Mouse (Mus musculus) left cerebral cortex, postnatal 36 days (tissue): ENCODE data around the gene Mgrn1. TPM values are rescaled to one million over a fixed set of nuclear protein-coding genes. Genes with fewer than 3 reads are reported as not detected.

Experiments used
- DNase-seq, 2 experiments: peaks; one replicate each; pipeline ENCODE4 v3.0.0; 2021 to 2022; ENCODE audit warnings: low spot score in 2 of 2, mixed read lengths in 1 of 2
- intact Hi-C: fragments of 180-260 bp; cut with DNase I; formaldehyde crosslinking; loops from one replicate; pipeline ENCODE4 v1.15.1; 2025
- total RNA-seq, 2 experiments: library from RNA; stranded (reverse); gene quantifications; 2 replicates each; pipeline ENCODE4 v1.2.3; 2021

The Mgrn1 gene
- total RNA-seq, 2 experiments from 2014 or later, result 207 to 218 TPM

DNA sequence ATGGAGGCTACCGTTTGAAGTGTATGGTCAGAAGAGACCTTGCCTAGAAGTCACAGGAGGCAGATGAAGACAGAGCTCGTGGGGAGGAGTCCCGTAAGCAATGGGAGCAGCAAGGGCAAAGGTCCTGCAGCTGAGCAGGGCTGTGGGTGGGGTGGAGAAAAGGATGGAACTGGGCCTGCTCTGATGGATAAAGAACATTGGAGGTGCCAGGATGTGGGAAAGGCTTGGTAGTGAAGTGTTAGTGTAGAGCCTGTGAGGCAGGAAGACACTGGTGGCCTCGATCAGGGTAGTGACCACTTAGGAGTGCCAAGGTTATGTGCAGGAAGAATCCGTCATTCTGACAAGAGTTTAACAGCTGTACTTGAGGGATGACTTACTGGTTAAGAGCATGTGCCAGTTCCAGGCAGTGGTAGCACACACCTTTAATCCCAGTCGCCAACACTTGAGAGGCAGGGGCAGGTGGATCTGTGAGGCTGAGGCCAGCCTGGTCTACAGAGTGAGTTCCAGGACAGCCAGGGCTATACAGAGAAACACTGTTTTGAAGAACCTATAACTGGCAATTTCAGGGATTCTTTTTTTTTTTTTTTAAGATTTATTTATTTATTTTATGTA is 17.5 kb downstream of the Mgrn1 start:
- intact Hi-C loops, result no loop called here
- DNase-seq, result no peak

DNA sequence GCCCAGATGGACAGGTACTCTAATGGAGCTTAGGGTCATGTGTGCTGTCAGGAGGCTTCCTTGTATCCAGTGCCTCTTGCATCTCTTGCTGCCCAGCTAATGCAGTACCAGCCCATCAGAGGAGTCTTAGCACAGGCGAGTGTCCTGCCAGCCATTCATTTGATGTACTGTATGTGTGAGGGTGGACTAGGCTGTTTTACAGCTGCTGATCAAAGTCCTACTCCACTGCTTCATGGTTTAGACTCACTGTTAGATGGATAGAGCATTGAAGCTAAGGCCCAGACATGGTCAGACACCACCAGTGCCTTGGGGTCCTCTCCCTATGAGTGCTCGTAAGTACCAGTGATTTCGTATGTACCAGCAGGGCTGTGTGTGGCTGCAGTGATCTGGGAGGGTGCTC is 18.8 kb downstream of the Mgrn1 start:
- no peak for DNase-seq
- intact Hi-C loops, result no loop called here

DNA sequence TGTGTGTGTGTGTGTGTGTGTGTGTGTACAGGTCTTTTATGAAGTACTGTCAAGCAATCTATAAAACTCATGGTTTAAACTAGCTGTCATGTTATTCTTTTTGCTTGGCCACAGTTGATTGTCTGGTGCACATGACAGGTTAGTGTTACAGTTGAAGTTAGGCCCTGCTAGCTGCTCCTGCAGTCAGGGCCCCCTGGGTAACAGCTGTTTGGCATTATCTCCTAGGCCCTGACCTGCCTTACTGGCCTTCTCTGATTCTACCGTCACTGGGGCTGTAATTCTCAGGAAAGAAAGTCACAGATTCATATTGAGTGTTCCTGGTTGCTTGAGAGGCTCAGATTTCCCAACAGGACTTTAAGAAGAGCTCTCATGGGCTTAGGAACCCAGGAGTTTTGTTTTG is 19.5 kb downstream of the Mgrn1 start:
- intact Hi-C loops, result no loop called here

DNA sequence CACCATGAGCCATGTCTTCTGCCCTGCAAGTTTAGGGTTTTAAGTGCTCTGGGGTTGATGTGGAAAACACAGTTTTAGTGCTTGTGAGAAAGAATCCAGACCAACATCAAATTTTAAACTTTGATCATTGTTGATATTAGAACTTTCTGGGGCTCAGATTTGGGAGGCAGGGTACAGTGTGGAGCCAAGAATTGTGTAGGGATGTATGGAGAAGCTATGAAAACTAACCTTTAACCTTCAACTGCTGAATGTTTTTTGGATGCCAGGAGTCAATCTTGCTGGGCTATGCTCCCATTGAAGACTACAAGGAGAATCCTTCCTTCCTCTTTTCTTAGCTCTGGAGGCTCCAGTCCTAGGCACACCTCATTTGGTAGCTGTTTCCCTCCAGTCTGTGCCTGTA is 20.5 kb downstream of the Mgrn1 start:
- intact Hi-C loops, result no loop called here

More for the DNA sequence above, 19.5 kb downstream of the Mgrn1 start:
- DNase-seq, result no peak

DNA sequence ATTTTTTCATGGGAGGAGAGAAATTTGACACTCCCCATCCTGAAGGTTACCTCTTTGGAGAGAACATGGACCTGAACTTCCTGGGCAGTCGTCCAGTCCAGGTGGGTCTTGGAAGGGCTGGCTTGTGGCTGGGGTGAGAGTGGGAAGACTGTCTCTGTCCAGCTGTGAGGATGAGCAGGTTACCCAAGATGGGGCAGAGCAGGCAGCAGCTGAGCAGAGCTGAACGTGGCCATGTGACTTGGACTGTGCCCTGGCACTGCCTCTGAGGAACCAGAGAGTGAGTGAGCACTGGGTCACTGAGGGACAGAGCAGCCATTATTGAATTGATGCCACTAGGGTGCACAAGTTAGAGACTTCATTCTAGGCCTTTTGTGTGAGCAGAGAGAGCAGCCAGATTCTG is 21.3 kb downstream of the Mgrn1 start:
- no peak for DNase-seq
- intact Hi-C loops, result no loop called here

More for the DNA sequence above, 20.5 kb downstream of the Mgrn1 start:
- DNase-seq, result no peak

DNA sequence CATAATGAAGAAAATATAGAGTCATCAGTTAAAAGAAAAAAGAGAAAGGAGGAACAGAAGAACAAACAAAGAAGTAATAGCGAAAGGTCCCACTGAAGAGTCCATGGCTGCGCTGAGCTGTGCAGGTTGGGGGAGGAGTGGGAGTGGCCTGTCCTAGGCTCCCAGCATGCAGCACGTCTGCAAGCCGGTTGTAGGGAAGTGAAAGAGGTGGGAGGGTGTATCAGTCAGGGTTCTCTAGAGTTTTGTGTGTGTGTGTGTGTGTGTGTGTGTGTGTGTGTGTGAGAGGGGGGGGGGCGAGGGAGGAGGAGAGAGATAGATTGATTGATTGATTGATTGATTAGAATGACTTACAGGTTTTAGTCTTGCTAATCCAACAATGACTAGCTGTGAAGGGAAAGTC is 21.9 kb downstream of the Mgrn1 start:
- no peak for DNase-seq
- intact Hi-C loops, result no loop called here

DNA sequence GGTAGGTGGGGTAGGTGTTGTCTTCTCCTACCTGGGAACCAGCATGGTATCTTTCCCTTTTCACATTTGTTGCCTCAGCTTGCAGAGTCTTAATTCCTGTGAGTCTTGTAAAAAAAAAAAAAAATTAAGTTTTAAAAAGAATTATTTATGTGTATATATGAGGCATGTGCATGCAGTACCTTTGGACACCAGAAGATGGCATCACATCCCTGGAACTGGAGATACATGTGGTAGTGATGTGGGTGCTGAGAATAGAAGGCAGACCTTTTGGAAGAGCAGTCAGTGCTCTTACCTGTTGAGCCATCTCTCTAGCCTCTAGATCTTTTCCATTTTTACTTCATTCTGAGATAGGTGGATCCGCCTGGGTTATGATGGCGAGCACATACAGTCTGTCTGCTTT is 23.7 kb downstream of the Mgrn1 start:
- no peak for DNase-seq
- intact Hi-C loops, result no loop called here

DNA sequence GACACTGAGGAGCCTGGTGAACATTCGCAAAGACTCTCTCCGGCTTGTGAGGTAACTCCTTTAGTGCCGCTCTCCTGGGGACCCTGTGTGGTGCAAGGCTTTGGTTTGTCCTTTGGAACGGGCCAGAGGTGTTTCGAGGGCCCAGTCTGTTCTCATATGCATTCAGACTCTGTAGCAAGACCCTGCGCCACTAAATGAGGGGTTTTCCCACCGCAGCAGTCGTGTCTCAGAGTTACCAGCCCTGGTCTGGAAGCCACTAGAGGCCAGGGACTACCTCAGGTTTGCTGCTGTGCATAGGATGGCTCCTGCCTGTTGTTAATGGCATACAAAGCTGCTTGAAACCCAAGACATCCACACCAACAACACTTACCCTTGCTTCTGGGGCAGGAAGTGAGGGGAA is 24.7 kb downstream of the Mgrn1 start:
- intact Hi-C loops, result no loop called here

DNA sequence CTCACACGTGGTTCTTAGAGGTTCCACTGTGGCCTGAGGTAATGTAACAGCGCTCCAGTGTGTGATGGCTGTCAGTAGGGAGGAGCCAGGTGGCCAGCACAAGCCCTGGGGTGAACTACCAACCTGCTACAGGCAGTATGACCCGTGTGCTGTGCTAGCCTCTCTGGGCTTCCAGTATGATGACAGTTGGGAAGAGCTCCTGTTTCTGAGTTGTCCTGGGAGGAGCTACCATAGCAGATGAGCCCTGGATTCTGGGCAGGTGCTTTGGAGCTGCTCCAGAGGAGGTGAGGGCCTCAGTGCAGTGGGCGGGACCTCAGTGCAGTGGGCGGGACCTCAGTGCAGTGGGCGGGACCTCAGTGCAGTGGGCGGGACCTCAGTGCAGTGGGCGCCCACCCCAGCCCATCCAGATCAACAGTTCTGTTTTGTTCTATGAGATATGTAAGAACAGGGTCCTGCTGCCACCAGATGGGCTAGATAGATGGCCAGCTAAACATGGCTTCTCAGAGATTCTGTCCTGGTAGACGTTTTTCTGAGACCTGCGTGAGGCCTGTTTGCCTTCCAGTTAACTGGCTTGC is 26.1 kb downstream of the Mgrn1 start:
- DNase-seq, result no peak
- intact Hi-C loops, result loop anchor here (2.0 kb wide), 2 partner anchors 25 to 33 kb away; partner anchors contain the start of gene Mgrn1

More for the DNA sequence above, 24.7 kb downstream of the Mgrn1 start:
- no peak for DNase-seq

DNA sequence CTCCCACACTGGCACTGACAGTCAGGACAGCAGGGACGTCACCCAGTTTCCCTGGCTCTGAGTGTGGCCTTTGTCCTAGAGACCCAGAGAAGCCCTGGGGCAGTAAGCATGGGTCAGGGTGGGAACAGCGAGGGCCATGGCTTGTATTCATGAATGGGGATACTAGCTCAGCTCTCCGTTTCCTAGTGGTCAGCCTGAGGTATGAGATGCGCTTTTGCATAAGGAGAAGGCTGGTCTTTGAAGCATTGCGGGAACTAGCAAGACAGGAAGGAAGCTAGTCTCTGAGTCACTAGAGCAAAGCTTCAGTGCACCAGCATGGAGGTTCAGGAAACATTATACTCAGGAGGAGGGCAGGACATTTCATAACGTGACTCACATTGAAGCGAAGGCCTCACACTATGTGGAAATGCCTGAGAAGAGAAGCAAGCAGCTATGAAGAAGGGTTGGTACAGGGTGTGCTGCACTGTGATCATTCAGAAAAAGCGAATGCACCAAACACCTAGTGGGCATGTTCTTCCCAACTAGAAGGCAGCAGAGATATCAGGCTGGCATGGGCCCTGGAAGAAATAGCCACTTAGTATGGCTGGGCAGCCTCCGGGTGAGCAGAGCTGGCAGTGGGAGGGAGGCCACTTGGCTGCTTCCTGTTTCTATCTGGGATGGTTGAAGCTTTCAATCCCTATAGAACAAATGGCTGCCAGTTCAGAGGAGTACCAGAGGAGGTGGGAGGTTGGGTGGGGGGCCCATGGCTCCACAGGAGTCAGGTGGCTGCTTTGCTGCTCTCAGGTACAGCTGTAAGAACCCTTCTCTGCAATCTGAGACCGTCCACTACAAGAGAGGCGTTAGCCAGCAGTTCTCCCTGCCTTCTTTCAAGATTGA is 27.1 kb downstream of the Mgrn1 start:
- DNase-seq, result no peak
- intact Hi-C loops, result loop anchor here (2.0 kb wide), 2 partner anchors 26 to 34 kb away; partner anchors contain the start of gene Mgrn1

DNA sequence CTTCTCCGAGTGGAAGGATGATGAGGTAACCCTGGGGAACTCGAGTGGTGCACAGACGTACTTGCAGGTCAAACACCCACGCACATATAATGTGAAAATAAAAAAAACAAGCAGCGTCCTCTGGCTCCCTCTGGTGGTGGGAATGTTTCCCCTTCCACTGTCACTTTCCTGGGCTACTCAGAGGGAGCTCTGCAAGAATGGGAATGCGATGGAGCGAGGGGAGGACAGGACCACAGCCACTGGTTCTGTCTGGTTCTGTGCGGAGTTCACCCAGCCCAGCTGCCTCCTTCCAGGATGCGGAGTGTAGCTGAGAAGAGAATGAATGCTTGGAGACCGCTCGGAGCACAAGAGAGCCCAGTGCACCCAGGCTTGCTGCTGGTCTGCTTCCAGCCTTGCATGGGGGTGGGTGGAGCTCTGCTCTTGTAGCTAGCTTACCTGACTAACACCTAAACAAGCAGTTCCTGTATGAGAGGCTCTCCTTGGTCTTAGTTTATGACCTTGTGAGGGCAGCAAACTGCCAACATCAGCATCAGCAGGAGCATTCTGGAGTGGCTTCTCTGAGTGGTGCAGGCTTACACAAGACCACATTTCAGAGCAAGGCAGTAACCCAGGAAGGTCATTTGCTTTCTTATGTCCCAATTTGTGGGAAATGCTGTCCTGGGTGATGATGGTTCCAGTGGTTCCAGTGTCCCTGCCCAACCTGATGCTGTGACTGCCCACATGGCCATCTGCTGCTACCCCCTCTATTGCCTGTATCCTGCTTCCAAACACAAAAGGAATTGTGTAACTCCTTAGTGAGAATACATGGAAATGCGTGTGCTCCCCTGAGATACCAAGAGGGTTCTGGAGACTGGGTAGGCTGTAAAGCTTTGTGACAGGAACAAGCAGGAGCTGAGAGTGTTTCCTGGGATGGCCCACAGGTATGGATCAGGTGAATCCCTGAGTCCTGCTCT is 28.0 kb downstream of the Mgrn1 start:
- intact Hi-C loops, result loop anchor here (2.0 kb wide), 2 partner anchors 27 to 35 kb away; partner anchors contain the start of gene Mgrn1
- DNase-seq, result peak; percentile 83 to 90

DNA sequence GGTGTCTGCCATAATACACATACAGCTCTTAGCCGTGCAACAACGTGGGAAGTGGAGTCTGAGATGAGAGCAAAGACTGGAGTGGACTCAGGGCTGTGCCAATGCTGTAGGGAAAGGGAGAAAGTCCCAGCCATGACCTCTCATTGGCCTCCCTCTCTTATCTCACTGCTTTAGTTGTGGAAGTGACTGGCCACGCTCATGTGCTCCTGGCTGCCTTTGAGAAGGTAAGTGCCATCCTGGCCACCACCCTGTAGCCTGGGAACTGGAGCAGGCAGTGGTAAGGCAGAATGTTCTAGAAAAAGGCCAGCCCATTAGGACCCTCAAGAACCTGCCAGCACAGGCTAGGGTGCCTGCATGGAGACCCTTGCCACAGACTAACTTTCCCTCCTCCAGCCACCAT is 29.9 kb downstream of the Mgrn1 start:
- no peak for DNase-seq

DNA sequence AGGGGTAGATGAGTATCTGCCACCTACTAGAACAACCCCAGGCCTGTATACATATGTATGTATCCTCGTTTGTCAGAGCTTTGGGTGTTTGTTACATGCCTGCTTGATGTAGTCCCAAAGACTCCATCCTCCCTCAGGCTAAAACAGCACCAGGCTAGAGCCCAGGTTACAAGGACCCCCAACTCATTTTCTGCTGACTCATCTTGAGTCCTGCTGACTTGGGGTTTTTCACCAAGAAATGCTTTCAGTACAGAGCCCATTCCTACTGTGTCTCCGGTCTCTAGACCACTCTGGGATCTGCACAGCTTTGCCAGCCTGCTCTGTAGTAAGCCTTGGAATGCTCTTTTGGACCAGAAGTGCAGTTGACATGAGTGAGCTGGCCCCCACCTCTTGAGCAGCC is 30.6 kb downstream of the Mgrn1 start:
- intact Hi-C loops, result no loop called here
- DNase-seq, result no peak

More for the DNA sequence above, 29.9 kb downstream of the Mgrn1 start:
- intact Hi-C loops, result no loop called here

DNA sequence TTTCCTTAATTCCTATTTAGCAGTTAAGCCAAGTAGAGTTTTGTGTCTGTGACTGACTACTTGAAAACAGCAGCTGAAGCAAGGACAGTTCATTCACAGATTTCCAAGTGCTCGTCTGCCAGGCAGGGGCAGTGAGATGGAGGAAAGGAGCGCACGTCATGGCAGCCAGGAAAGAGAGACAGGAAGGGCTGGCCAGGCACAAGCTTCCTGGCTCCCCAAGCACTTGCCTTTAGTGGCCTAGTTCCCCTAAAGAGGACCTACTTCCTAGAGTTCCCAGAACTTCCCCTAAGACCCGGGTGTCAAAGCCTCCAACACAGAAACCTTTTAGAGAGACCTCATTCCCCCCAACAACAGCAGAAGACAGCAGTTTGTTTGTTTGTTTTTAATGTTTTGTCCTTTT is 34.5 kb downstream of the Mgrn1 start:
- no peak for DNase-seq
- intact Hi-C loops, result no loop called here

DNA sequence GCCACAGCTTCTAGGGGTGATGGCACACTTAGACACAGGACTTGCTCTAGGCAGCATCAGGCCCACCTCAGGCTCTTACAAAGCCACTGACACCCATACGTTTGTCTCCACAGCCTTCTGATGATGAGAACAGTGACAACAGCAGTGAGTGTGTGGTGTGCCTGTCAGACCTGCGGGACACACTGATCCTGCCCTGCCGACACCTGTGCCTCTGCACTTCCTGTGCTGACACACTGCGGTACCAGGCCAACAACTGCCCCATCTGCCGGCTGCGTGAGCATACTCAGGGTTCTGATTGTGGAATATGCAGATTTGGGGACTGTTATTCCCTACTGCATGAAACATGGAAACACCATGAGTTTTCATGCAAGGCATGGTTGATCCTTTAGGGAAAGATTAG is 36.4 kb downstream of the Mgrn1 start:
- intact Hi-C loops, result no loop called here
- DNase-seq, result peak in 1 of 2 experiments; percentile 46

DNA sequence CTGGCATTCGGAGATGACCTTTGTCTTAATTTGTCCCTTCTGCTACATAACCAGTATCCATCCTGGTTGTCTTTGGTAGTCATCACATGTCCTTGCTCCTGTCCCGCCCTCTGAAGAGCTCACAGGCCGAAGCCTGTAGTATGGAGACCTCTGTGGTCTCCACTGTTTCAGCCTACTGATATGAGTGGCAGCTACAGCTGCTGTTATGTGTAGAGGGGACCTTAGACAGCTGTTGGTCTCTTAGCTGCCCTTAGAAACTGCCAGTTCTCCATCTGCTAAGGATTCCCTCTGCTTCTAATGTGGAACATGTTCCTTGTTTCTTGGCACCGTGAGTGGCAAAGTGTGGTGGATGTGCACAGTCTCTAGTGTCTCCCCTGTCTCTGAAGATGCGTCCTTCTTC is 37.9 kb downstream of the Mgrn1 start:
- intact Hi-C loops, result no loop called here
- no peak for DNase-seq

DNA sequence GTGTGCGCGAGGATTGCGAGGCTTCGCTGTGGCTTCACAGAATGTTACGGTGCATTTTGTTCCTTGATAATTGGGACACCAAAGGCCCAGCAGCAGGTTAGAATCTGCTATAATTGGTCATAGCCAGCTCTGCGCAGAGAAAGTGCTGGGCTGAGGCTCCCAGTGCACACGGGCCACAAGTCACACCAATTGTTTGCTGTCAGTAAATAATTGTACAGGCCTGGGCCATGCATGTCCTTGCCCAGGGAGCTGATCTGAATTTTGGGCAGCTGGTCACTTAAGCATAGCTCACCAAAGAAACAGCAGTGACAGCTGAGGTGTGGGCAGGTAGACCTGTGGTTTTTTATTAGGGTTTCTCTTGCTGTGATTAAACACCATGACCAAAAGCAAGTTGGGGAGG is 41.9 kb downstream of the Mgrn1 start:
- intact Hi-C loops, result no loop called here
- no peak for DNase-seq

DNA sequence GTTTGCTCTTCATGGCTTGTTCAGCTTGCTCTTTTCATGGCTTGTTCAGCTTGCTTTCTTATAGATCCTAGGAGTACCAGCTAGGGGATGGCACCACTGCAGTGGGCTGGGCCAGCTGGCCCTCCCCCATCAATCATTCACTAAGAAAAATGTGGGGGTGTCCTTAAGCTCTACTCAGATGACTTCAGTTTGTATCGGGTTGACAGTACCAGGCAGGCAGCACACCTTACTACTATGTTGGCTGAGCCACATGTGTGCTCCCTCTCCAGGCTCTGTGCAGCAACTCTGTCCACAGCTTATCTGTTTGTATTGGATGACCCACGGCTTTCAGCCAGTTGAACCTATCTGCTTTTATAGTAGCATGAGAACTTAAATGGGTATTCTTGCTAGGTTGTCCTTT is 42.4 kb downstream of the Mgrn1 start:
- intact Hi-C loops, result no loop called here
- no peak for DNase-seq

DNA sequence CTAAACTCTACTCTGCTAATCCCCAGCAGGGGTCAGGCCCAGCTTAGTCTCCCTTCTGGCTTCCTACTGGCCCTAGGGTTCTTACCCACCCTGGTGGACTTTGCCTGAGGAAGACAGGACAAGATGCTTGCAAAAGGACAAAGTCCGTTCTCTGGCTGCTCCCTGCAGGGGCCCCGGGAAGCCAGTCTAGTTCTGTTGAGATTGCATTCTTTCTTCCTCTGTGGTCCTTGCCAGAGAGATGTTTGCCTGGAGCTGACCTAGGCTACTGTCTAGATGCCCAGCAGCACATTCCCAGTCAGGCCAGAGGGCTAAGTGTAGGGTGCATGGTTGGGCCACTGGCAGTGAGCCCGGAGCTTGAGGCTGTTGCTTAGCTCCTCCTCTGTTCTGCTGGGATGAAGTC is 46.4 kb downstream of the Mgrn1 start:
- no peak for DNase-seq
- intact Hi-C loops, result no loop called here

DNA sequence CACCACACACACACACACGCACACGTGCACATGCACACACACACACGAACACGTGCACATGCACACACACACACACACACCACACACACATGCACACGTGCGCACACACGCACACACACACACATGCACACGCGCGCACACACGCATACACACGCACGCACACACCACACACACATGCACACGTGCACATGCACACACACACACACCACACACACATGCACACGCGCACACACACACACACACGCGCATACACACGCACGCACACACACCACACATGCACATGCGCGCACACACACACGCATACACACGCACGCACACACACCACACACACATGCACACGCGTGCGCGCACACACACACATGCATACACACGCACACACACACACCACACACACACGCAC is 49.4 kb downstream of the Mgrn1 start:
- intact Hi-C loops, result no loop called here

More for the DNA sequence above, 49.4 kb downstream of the Mgrn1 start:
- DNase-seq, result no peak
